Mouse (Mus musculus) thymus, adult 2 months (tissue): ENCODE measurements around the gene Cox18.

Source experiments
- CTCF ChIP-seq: fragments of 200-500 bp; IDR thresholded peaks from 2 replicates; pipeline ENCODE4 v1.5.1; 2012; ENCODE audit warnings: mild to moderate bottlenecking, control low read depth, low read length, moderate library complexity, borderline replicate concordance; ENCODE audit not compliant: control insufficient read depth, poor library complexity, insufficient read depth; ENCODE audit errors: extremely low read depth
- POLR2A ChIP-seq: fragments of 200-500 bp; IDR thresholded peaks from 2 replicates; pipeline ENCODE4 v1.6.1; 2012; ENCODE audit warnings: mild to moderate bottlenecking, low read length, control low read depth, moderate library complexity; ENCODE audit not compliant: control insufficient read depth, poor library complexity, insufficient read depth; ENCODE audit errors: extremely low read depth

- TF ChIP-seq CTCF (no peak), POLR2A (no peak)
These were observed 10.4 kb downstream of the Cox18 start for GRCm38 (mm10) chr5:90213356-90213755.
